Mouse (Mus musculus) stomach, embryonic 14.5 days (tissue): ENCODE results near the gene Ganab. TPM values are rescaled to one million over a fixed set of nuclear protein-coding genes. Genes with fewer than 3 reads are reported as not detected.

Experiments used
- ATAC-seq: fragments of 200-750 bp; cut with Nextera tagmentation; 2 replicates; pipeline ENCODE4 v1.8.0; 2017; ENCODE audit warnings: low read depth, moderate TSS enrichment; ENCODE audit not compliant: insufficient number of reproducible peaks, insufficient read depth, low FRiP score
- H3K27ac ChIP-seq: fragments of 300-500 bp; sonication (generic); 2 replicates; pipeline ENCODE4 v1.5.1; 2014; ENCODE audit warnings: mild to moderate bottlenecking, low read length, moderate library complexity, mixed read lengths
- H3K27me3 ChIP-seq: fragments of 300-500 bp; sonication (generic); 2 replicates; pipeline ENCODE4 v1.6.1; 2014; ENCODE audit warnings: low read length, control low read depth, mixed read lengths; ENCODE audit not compliant: control insufficient read depth, insufficient read depth
- H3K36me3 ChIP-seq: fragments of 300-500 bp; sonication (generic); 2 replicates; pipeline ENCODE4 v1.6.1; 2014; ENCODE audit warnings: mild to moderate bottlenecking, control low read depth, low read length, moderate library complexity, mixed read lengths; ENCODE audit not compliant: control insufficient read depth, insufficient read depth
- H3K4me1 ChIP-seq: fragments of 300-500 bp; sonication (generic); 2 replicates; pipeline ENCODE4 v1.6.1; 2014; ENCODE audit warnings: low read length, control low read depth, mixed read lengths; ENCODE audit not compliant: control insufficient read depth, insufficient read depth
- H3K4me2 ChIP-seq: fragments of 300-500 bp; sonication (generic); replicated peaks from 2 replicates; pipeline ENCODE4 v1.6.1; 2014; ENCODE audit warnings: low read depth, low read length, control low read depth
- H3K4me3 ChIP-seq: fragments of 300-500 bp; sonication (generic); 2 replicates; pipeline ENCODE4 v1.5.1; 2014; ENCODE audit warnings: low read depth, low read length, control low read depth
- H3K9ac ChIP-seq: fragments of 300-500 bp; sonication (generic); replicated peaks from 2 replicates; pipeline ENCODE4 v1.6.1; 2014; ENCODE audit warnings: low read depth, mild to moderate bottlenecking, control low read depth, low read length, moderate library complexity, mixed read lengths
- H3K9me3 ChIP-seq: fragments of 300-500 bp; sonication (generic); 2 replicates; pipeline ENCODE4 v1.6.1; 2016; ENCODE audit warnings: low read depth, low read length, control low read depth; ENCODE audit not compliant: control insufficient read depth
- WGBS: fragments of 180-500 bp; shearing (Covaris S2); extraction: QIAGEN DNeasy Blood & Tissue Kit; methylation state at CpG from one replicate; pipeline ENCODE4 v1.1.7; 2014; 5-methylcytosine and 5-hydroxymethylcytosine counted together
- polyA plus RNA-seq: library from polyadenylated mRNA; unstranded; fragments of >200 nt; fragmentation: Nextera tagmentation; extraction: Ambion mirVana; gene quantifications from 2 replicates; pipeline ENCODE4 v1.2.1, GENCODE M21; 2014

The Ganab gene
- polyA plus RNA-seq, 1 experiment from 2014 or later, result 82.0 TPM

GRCm38 (mm10) chr19:8942276-8942964, 44.5 kb downstream of the Ganab start:
- no peaks in the 10 kb centered on the region for H3K27me3 ChIP-seq
- ATAC-seq, result peak; percentile 47
- H3K4me1 ChIP-seq, result peaks cover 24% of the 10 kb centered on the region
- H3K9me3 ChIP-seq, result no peaks in the 10 kb centered on the region
- H3K27ac ChIP-seq, result peak overlapping the region; percentile 99
- peak overlapping the region; percentile 64 for H3K4me2 ChIP-seq
- WGBS, result under 1% methylated on average over 46 of the region's 46 CpGs
- peaks cover 44% of the 10 kb centered on the region for H3K36me3 ChIP-seq
- peak overlapping the region; percentile 98 for H3K9ac ChIP-seq
- peak overlapping the region; percentile 98 for H3K4me3 ChIP-seq

DNA sequence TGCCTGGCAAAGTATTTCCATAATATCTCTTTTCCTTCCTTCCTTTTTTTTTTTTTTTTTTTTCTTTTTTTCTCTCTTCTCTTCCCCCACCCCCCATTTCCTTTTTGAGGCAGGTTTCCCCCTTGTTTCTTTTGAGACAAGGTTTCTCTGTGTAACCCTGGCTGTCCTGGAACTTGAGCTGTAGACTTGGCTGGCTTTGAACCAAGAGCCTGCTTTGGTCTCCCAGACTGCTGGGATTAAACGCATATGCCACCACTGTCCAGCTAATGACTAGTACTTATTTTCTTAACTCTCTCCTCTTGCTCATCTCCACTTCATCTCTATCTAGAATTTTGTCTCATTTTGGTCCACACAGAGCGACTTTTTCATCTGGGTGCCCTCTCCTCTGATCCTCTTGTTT, 45.2 kb downstream of the Ganab start:
- peak overlapping the region; percentile 99 for H3K27ac ChIP-seq
- H3K9me3 ChIP-seq, result no peaks in the 10 kb centered on the region
- ATAC-seq, result no peak
- H3K4me3 ChIP-seq, result peak overlapping the region; percentile 98
- peak overlapping the region; percentile 98 for H3K9ac ChIP-seq
- peaks cover 46% of the 10 kb centered on the region for H3K36me3 ChIP-seq
- H3K4me2 ChIP-seq, result peak overlapping the region; percentile 64
- peaks cover 24% of the 10 kb centered on the region for H3K4me1 ChIP-seq
- 66% methylated on average over 2 of the region's 2 CpGs for WGBS
- H3K27me3 ChIP-seq, result no peaks in the 10 kb centered on the region

GRCm38 (mm10) chr19:8944062-8944461, 46.2 kb downstream of the Ganab start:
- Histone ChIP-seq H3K9ac (no peak overlapping the region), H3K4me2 (peak overlapping the region; percentile 64), H3K27ac (peak overlapping the region; percentile 29; the same call in 1 of the 2 replicates), H3K4me3 (peak overlapping the region; percentile 17; the same call in 1 of the 2 replicates), H3K36me3 (peaks cover 50% of the 10 kb centered on the region), H3K27me3 (no peaks in the 10 kb centered on the region), H3K9me3 (no peaks in the 10 kb centered on the region), H3K4me1 (peaks cover 24% of the 10 kb centered on the region)
- 37% methylated on average over 5 of the region's 5 CpGs for WGBS
- no peak for ATAC-seq

- Histone ChIP-seq H3K27ac (no peak overlapping the region), H3K9ac (0 out of 2 replicates have a peak overlapping the region, but pooled peaks have one; percentile 10)
- WGBS, result 23% methylated on average over 5 of the region's 5 CpGs
Measured at GRCm38 (mm10) chr19:8944750-8945149, 46.9 kb downstream of the Ganab start.

GRCm38 (mm10) chr19:8945251-8945650, 47.4 kb downstream of the Ganab start:
- WGBS, result 80% methylated on average over 6 of the region's 6 CpGs
- Histone ChIP-seq H3K27ac (no peak overlapping the region), H3K4me3 (peak overlapping the region; percentile 15; the same call in 1 of the 2 replicates), H3K9ac (0 out of 2 replicates have a peak overlapping the region, but pooled peaks have one; percentile 10), H3K36me3 (peaks cover 51% of the 10 kb centered on the region), H3K27me3 (no peaks in the 10 kb centered on the region), H3K4me2 (peak overlapping the region; percentile 64), H3K9me3 (no peaks in the 10 kb centered on the region), H3K4me1 (peaks cover 24% of the 10 kb centered on the region)
- no peak for ATAC-seq

More at GRCm38 (mm10) chr19:8944750-8945149, 46.9 kb downstream of the Ganab start:
- H3K4me1 ChIP-seq, result peaks cover 24% of the 10 kb centered on the region
- peak overlapping the region; percentile 64 for H3K4me2 ChIP-seq
- ATAC-seq, result no peak
- H3K27me3 ChIP-seq, result no peaks in the 10 kb centered on the region
- H3K9me3 ChIP-seq, result no peaks in the 10 kb centered on the region
- H3K4me3 ChIP-seq, result peak overlapping the region; percentile 15; the same call in 1 of the 2 replicates
- peaks cover 50% of the 10 kb centered on the region for H3K36me3 ChIP-seq

GRCm38 (mm10) chr19:8946929-8947328, 49.1 kb downstream of the Ganab start:
- H3K9ac ChIP-seq, result no peak overlapping the region
- H3K4me2 ChIP-seq, result no peak overlapping the region
- peaks cover 24% of the 10 kb centered on the region for H3K4me1 ChIP-seq
- 92% methylated on average over 7 of the region's 7 CpGs for WGBS
- ATAC-seq, result no peak
- no peak overlapping the region for H3K4me3 ChIP-seq
- H3K27me3 ChIP-seq, result no peaks in the 10 kb centered on the region
- no peaks in the 10 kb centered on the region for H3K9me3 ChIP-seq
- H3K27ac ChIP-seq, result no peak overlapping the region
- peaks cover 68% of the 10 kb centered on the region for H3K36me3 ChIP-seq

DNA sequence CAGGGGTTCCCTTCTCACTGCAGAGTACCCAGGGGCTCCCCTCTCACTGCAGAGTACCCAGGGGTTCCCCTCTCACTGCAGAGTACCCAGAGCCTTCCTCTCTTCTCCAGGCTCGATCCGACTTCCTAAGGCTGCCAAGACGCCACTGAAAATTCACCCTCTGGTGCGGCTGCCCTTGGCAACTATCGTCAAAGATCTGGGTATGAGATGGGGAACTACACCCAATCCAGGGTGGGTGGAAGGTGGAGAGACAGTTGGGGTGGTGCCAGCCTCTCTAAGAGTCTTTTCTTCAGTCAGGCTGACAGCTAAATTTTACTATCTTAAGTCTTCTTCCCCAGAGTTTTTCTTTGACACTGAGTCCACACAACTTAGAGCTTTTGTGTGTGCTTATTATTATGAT, 52.3 kb downstream of the Ganab start:
- WGBS, result 95% methylated on average over 5 of the region's 5 CpGs
- Histone ChIP-seq H3K27me3 (no peaks in the 10 kb centered on the region), H3K9ac (no peak overlapping the region), H3K4me2 (no peak overlapping the region), H3K36me3 (peaks cover 64% of the 10 kb centered on the region), H3K4me1 (peaks cover 9% of the 10 kb centered on the region), H3K4me3 (no peak overlapping the region), H3K27ac (no peak overlapping the region), H3K9me3 (no peaks in the 10 kb centered on the region)
- no peak for ATAC-seq

- ATAC-seq, result no peak
- Histone ChIP-seq H3K36me3 (peaks cover 50% of the 10 kb centered on the region), H3K4me1 (peaks cover 5% of the 10 kb centered on the region; the same call in 1 of the 2 replicates), H3K9ac (no peak overlapping the region), H3K27me3 (no peaks in the 10 kb centered on the region), H3K9me3 (no peaks in the 10 kb centered on the region), H3K4me2 (no peak overlapping the region), H3K4me3 (no peak overlapping the region), H3K27ac (no peak overlapping the region)
- 92% methylated on average over 9 of the region's 9 CpGs for WGBS
Measured at GRCm38 (mm10) chr19:8952241-8952640, 54.4 kb downstream of the Ganab start.
